Mouse (Mus musculus): Measurements from ENCODE around the gene Ddx25.

The Ddx25 gene

GRCm38 (mm10) chr9:35493733-35494092, 64.6 kb downstream of the Ddx25 start:
- DNase-seq (ENCODE audit: low spot score in 2 of 2) = no peak

GRCm38 (mm10) chr9:35493033-35493732, 65.1 kb downstream of the Ddx25 start:
- no peak for DNase-seq (ENCODE audit: low spot score in 2 of 2)

GRCm38 (mm10) chr9:35491109-35491866, 67.0 kb downstream of the Ddx25 start:
- no peak for DNase-seq (ENCODE audit: low spot score in 2 of 2)

- peak in 1 of 2 experiments; percentile 23 for DNase-seq (ENCODE audit: low spot score in 2 of 2)
Observed at GRCm38 (mm10) chr9:35488496-35488895, 69.8 kb downstream of the Ddx25 start.

Measured in right cerebral cortex, adult 2 months (tissue).